Mouse (Mus musculus): ENCODE results near the gene 4933405L10Rik. TPM values are rescaled to one million over a fixed set of nuclear protein-coding genes. Genes with fewer than 3 reads are reported as not detected.

The 4933405L10Rik gene
- polyA plus RNA-seq, 1 experiment from 2014 or later = not detected

GRCm38 (mm10) chr8:105714139-105714538 is 6.7 kb downstream of the 4933405L10Rik start:
- H3K4me1 ChIP-seq (ENCODE audit: insufficient read depth) = no peaks in the 10 kb centered on the region
- H3K4me3 ChIP-seq (ENCODE audit: low read depth, low read length) = no peak overlapping the region
- peak; percentile 92 for DNase-seq
- 5% methylated on average over 3 of the region's 3 CpGs for WGBS (ENCODE audit: insufficient replicate concordance)
- no peak overlapping the region for H3K4me2 ChIP-seq (ENCODE audit: low read depth, low read length)
- no peaks in the 10 kb centered on the region for H3K9me3 ChIP-seq (ENCODE audit: low read length)
- no peak overlapping the region for H3K9ac ChIP-seq (replicated peaks)
- peak; percentile 71 for ATAC-seq
- H3K27me3 ChIP-seq (ENCODE audit: insufficient read depth, low read length) = no peaks in the 10 kb centered on the region
- no peaks in the 10 kb centered on the region for H3K36me3 ChIP-seq (replicated peaks; ENCODE audit: insufficient read depth, low read length)
- TF ChIP-seq EP300 (IDR thresholded peaks at IDR 0.05; ENCODE audit: low read depth) (peak; percentile 19; the same call in 1 of the 2 replicates), CTCF (IDR thresholded peaks at IDR 0.05; ENCODE audit: low read depth) (peak; percentile 95)
- no peak overlapping the region for H3K27ac ChIP-seq (ENCODE audit: low read depth)

- H3K27ac ChIP-seq (ENCODE audit: low read depth) = no peak overlapping the region
- 41% methylated on average over 6 of the region's 6 CpGs for WGBS (ENCODE audit: insufficient replicate concordance)
- ATAC-seq (no peak), DNase-seq (peak; percentile 19)
- H3K27me3 ChIP-seq (ENCODE audit: insufficient read depth, low read length) = no peaks in the 10 kb centered on the region
- no peak overlapping the region for H3K4me3 ChIP-seq (ENCODE audit: low read depth, low read length)
- no peaks in the 10 kb centered on the region for H3K9me3 ChIP-seq (ENCODE audit: low read length)
- no peak overlapping the region for H3K9ac ChIP-seq (replicated peaks)
- no peak overlapping the region for H3K4me2 ChIP-seq (ENCODE audit: low read depth, low read length)
- H3K4me1 ChIP-seq (ENCODE audit: insufficient read depth) = no peaks in the 10 kb centered on the region
- TF ChIP-seq CTCF (IDR thresholded peaks at IDR 0.05; ENCODE audit: low read depth) = no peak
- TF ChIP-seq EP300 (IDR thresholded peaks at IDR 0.05; ENCODE audit: low read depth) = no peak
- H3K36me3 ChIP-seq (replicated peaks; ENCODE audit: insufficient read depth, low read length) = no peaks in the 10 kb centered on the region
Observed at GRCm38 (mm10) chr8:105715042-105715441, 7.6 kb downstream of the 4933405L10Rik start.

GRCm38 (mm10) chr8:105716302-105716945 is 9.0 kb downstream of the 4933405L10Rik start:
- no peaks in the 10 kb centered on the region for H3K4me1 ChIP-seq (ENCODE audit: insufficient read depth)

GRCm38 (mm10) chr8:105719637-105720036 is 12.2 kb downstream of the 4933405L10Rik start:
- Histone ChIP-seq H3K4me1 (ENCODE audit: insufficient read depth) (no peaks in the 10 kb centered on the region), H3K27me3 (ENCODE audit: insufficient read depth, low read length) (no peaks in the 10 kb centered on the region), H3K27ac (ENCODE audit: low read depth) (no peak overlapping the region), H3K9ac (replicated peaks) (no peak overlapping the region), H3K4me2 (ENCODE audit: low read depth, low read length) (no peak overlapping the region), H3K4me3 (ENCODE audit: low read depth, low read length) (no peak overlapping the region), H3K36me3 (replicated peaks; ENCODE audit: insufficient read depth, low read length) (no peaks in the 10 kb centered on the region; the same call in 1 of the 2 replicates), H3K9me3 (ENCODE audit: low read length) (no peaks in the 10 kb centered on the region)
- 73% methylated on average over 4 of the region's 4 CpGs for WGBS (ENCODE audit: insufficient replicate concordance)
- DNase-seq (no peak), ATAC-seq (no peak)
- no peak for TF ChIP-seq CTCF (IDR thresholded peaks at IDR 0.05; ENCODE audit: low read depth)
- TF ChIP-seq EP300 (IDR thresholded peaks at IDR 0.05; ENCODE audit: low read depth) = no peak

More at GRCm38 (mm10) chr8:105716302-105716945, 9.0 kb downstream of the 4933405L10Rik start:
- Histone ChIP-seq H3K36me3 (replicated peaks; ENCODE audit: insufficient read depth, low read length) (no peaks in the 10 kb centered on the region), H3K9ac (replicated peaks) (no peak overlapping the region), H3K27ac (ENCODE audit: low read depth) (no peak overlapping the region), H3K4me2 (ENCODE audit: low read depth, low read length) (no peak overlapping the region), H3K9me3 (ENCODE audit: low read length) (no peaks in the 10 kb centered on the region), H3K27me3 (ENCODE audit: insufficient read depth, low read length) (no peaks in the 10 kb centered on the region), H3K4me3 (ENCODE audit: low read depth, low read length) (no peak overlapping the region)
- 87% methylated on average over 15 of the region's 15 CpGs for WGBS (ENCODE audit: insufficient replicate concordance)
- TF ChIP-seq CTCF (IDR thresholded peaks at IDR 0.05; ENCODE audit: low read depth) = peak; percentile 25; the same call in 1 of the 2 replicates
- no peak for TF ChIP-seq EP300 (IDR thresholded peaks at IDR 0.05; ENCODE audit: low read depth)
- ATAC-seq (no peak), DNase-seq (no peak)

GRCm38 (mm10) chr8:105722861-105723260 is 15.4 kb downstream of the 4933405L10Rik start:
- H3K36me3 ChIP-seq (replicated peaks; ENCODE audit: insufficient read depth, low read length) = no peaks in the 10 kb centered on the region; the same call in 1 of the 2 replicates
- H3K4me1 ChIP-seq (ENCODE audit: insufficient read depth) = no peaks in the 10 kb centered on the region
- H3K4me2 ChIP-seq (ENCODE audit: low read depth, low read length) = no peak overlapping the region
- 84% methylated on average over 9 of the region's 9 CpGs for WGBS (ENCODE audit: insufficient replicate concordance)
- no peak for DNase-seq
- H3K9ac ChIP-seq (replicated peaks) = no peak overlapping the region
- H3K9me3 ChIP-seq (ENCODE audit: low read length) = no peaks in the 10 kb centered on the region
- no peak overlapping the region for H3K27ac ChIP-seq (ENCODE audit: low read depth)
- TF ChIP-seq EP300 (IDR thresholded peaks at IDR 0.05; ENCODE audit: low read depth) (no peak), CTCF (IDR thresholded peaks at IDR 0.05; ENCODE audit: low read depth) (no peak)
- no peak for ATAC-seq
- no peak overlapping the region for H3K4me3 ChIP-seq (ENCODE audit: low read depth, low read length)
- no peaks in the 10 kb centered on the region for H3K27me3 ChIP-seq (ENCODE audit: insufficient read depth, low read length)

GRCm38 (mm10) chr8:105725726-105726125 is 18.3 kb downstream of the 4933405L10Rik start:
- DNase-seq (no peak), ATAC-seq (no peak)
- TF ChIP-seq CTCF (IDR thresholded peaks at IDR 0.05; ENCODE audit: low read depth) (no peak), EP300 (IDR thresholded peaks at IDR 0.05; ENCODE audit: low read depth) (no peak)
- no peak overlapping the region for H3K27ac ChIP-seq (ENCODE audit: low read depth)
- H3K9me3 ChIP-seq (ENCODE audit: low read length) = no peaks in the 10 kb centered on the region
- no peak overlapping the region for H3K4me2 ChIP-seq (ENCODE audit: low read depth, low read length)
- H3K4me1 ChIP-seq (ENCODE audit: insufficient read depth) = no peaks in the 10 kb centered on the region
- WGBS (ENCODE audit: insufficient replicate concordance) = 77% methylated on average over 5 of the region's 5 CpGs
- H3K4me3 ChIP-seq (ENCODE audit: low read depth, low read length) = no peak overlapping the region
- no peak overlapping the region for H3K9ac ChIP-seq (replicated peaks)
- H3K27me3 ChIP-seq (ENCODE audit: insufficient read depth, low read length) = no peaks in the 10 kb centered on the region
- no peaks in the 10 kb centered on the region; the same call in 1 of the 2 replicates for H3K36me3 ChIP-seq (replicated peaks; ENCODE audit: insufficient read depth, low read length)
